Mouse (Mus musculus) liver, embryonic 12.5 days (tissue): ENCODE measurements around the gene Fpr2. TPM values are rescaled to one million over a fixed set of nuclear protein-coding genes. Genes with fewer than 3 reads are reported as not detected.
A peak's percentile ranks its signal among the peaks of the same experiment; 100 is the strongest.
"Not testable (repeated sequence)": the region's sequence is repeated elsewhere in the genome, so short reads cannot be mapped to it uniquely, and the experiment has no call there.

Experiments
- ATAC-seq: fragments of 200-750 bp; cut with Nextera tagmentation; 2 replicates; pipeline ENCODE4 v1.8.0; 2017; ENCODE audit warnings: moderate number of reproducible peaks, mild to moderate bottlenecking, moderate library complexity
- H3K27ac ChIP-seq: fragments of 300-500 bp; sonication (generic); 2 replicates; pipeline ENCODE4 v1.5.1; 2016; ENCODE audit warnings: mild to moderate bottlenecking
- H3K27me3 ChIP-seq: fragments of 300-500 bp; sonication (generic); replicated peaks from 2 replicates; pipeline ENCODE4 v1.6.1; 2016; ENCODE audit warnings: mild to moderate bottlenecking, moderate library complexity
- H3K36me3 ChIP-seq: fragments of 300-500 bp; sonication (generic); 2 replicates; pipeline ENCODE4 v1.6.1; 2016; ENCODE audit warnings: mild to moderate bottlenecking, moderate library complexity
- H3K4me1 ChIP-seq: fragments of 300-500 bp; sonication (generic); 2 replicates; pipeline ENCODE4 v1.6.1; 2016
- H3K4me2 ChIP-seq: fragments of 300-500 bp; sonication (generic); 2 replicates; pipeline ENCODE4 v1.6.1; 2016; ENCODE audit warnings: mild to moderate bottlenecking, moderate library complexity
- H3K4me3 ChIP-seq: fragments of 300-500 bp; sonication (generic); 2 replicates; pipeline ENCODE4 v1.5.1; 2016; ENCODE audit warnings: mild to moderate bottlenecking, moderate library complexity
- H3K9ac ChIP-seq: fragments of 300-500 bp; sonication (generic); 2 replicates; pipeline ENCODE4 v1.6.1; 2016; ENCODE audit warnings: mild to moderate bottlenecking, moderate library complexity
- H3K9me3 ChIP-seq: fragments of 300-500 bp; sonication (generic); replicated peaks from 2 replicates; pipeline ENCODE4 v1.6.1; 2016; ENCODE audit warnings: mild to moderate bottlenecking, moderate library complexity
- WGBS: fragments of 180-500 bp; shearing (Covaris S2); methylation state at CpG from one replicate; pipeline ENCODE4 v1.1.7; 2016; ENCODE audit not compliant: insufficient replicate concordance; 5-methylcytosine and 5-hydroxymethylcytosine counted together
- polyA plus RNA-seq: library from polyadenylated mRNA; unstranded; fragments of >200 nt; fragmentation: Nextera tagmentation; extraction: Ambion mirVana; gene quantifications from 2 replicates; pipeline ENCODE4 v1.2.1, GENCODE M21; 2016

The Fpr2 gene
- polyA plus RNA-seq, 1 experiment from 2014 or later: 0.32 TPM

- WGBS: 4% methylated on average over 4 of the region's 4 CpGs
- H3K9me3 ChIP-seq: no peaks in the 10 kb centered on the region
- no peak for ATAC-seq
- no peak overlapping the region for H3K4me3 ChIP-seq
- no peak overlapping the region for H3K27ac ChIP-seq
- H3K9ac ChIP-seq: no peak overlapping the region
- no peaks in the 10 kb centered on the region for H3K27me3 ChIP-seq
- H3K4me1 ChIP-seq: no peaks in the 10 kb centered on the region
- no peaks in the 10 kb centered on the region for H3K36me3 ChIP-seq
- H3K4me2 ChIP-seq: no peak overlapping the region
These were observed 8.4 kb downstream of the Fpr2 start for GRCm38 (mm10) chr17:17896039-17896438.

GRCm38 (mm10) chr17:17899268-17899667, 11.6 kb downstream of the Fpr2 start:
- Histone ChIP-seq H3K9me3 (no peaks in the 10 kb centered on the region), H3K27me3 (no peaks in the 10 kb centered on the region), H3K4me2 (no peak overlapping the region), H3K4me1 (no peaks in the 10 kb centered on the region), H3K4me3 (no peak overlapping the region), H3K36me3 (no peaks in the 10 kb centered on the region), H3K27ac (no peak overlapping the region), H3K9ac (no peak overlapping the region)
- WGBS: 48% methylated on average over 2 of the region's 2 CpGs
- no peak for ATAC-seq

GRCm38 (mm10) chr17:17900768-17901167, 13.1 kb downstream of the Fpr2 start:
- Histone ChIP-seq H3K4me1 (no peaks in the 10 kb centered on the region), H3K27me3 (no peaks in the 10 kb centered on the region), H3K9me3 (no peaks in the 10 kb centered on the region), H3K9ac (no peak overlapping the region), H3K36me3 (no peaks in the 10 kb centered on the region), H3K4me2 (no peak overlapping the region), H3K4me3 (no peak overlapping the region), H3K27ac (no peak overlapping the region)
- WGBS: 59% methylated on average over 1 of the region's 1 CpGs
- ATAC-seq: no peak

GRCm38 (mm10) chr17:17909636-17910421, 22.2 kb downstream of the Fpr2 start:
- peaks cover 16% of the 10 kb centered on the region for H3K27me3 ChIP-seq
- H3K4me2 ChIP-seq: peak overlapping the region; percentile 59
- H3K36me3 ChIP-seq: no peaks in the 10 kb centered on the region
- no peak overlapping the region for H3K27ac ChIP-seq
- ATAC-seq: peak; percentile 90
- 12% methylated on average over 51 of the region's 51 CpGs for WGBS
- no peaks in the 10 kb centered on the region for H3K9me3 ChIP-seq
- peak overlapping the region; percentile 42 for H3K4me3 ChIP-seq
- H3K9ac ChIP-seq: peak overlapping the region; percentile 27; the same call in 1 of the 2 replicates
- no peaks in the 10 kb centered on the region for H3K4me1 ChIP-seq

DNA sequence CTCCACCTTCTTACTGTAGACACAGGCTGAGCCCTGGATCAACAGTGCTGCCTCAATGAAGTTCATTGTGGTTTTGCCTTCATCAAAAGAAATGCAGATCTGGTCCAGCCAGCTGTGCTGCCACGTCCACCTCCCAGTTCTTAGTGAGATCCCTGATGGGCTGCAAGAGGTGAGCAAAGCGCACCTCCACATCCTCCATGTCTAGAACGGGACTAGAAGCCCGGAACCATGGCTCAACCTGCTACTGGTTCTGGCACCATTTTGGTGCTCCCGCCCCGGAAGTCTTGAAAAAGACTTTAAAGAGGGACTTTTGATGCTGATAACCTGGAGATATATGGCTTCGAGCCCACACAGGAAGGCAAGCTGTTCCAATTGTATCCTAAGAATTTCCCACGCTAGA, 25.0 kb downstream of the Fpr2 start:
- H3K4me2 ChIP-seq, H3K4me3 ChIP-seq, H3K9ac ChIP-seq, H3K36me3 ChIP-seq, ATAC-seq, H3K4me1 ChIP-seq, H3K9me3 ChIP-seq, H3K27ac ChIP-seq: not testable (repeated sequence)
- 70% methylated on average over 8 of the region's 8 CpGs for WGBS
- peaks cover 16% of the 10 kb centered on the region for H3K27me3 ChIP-seq

DNA sequence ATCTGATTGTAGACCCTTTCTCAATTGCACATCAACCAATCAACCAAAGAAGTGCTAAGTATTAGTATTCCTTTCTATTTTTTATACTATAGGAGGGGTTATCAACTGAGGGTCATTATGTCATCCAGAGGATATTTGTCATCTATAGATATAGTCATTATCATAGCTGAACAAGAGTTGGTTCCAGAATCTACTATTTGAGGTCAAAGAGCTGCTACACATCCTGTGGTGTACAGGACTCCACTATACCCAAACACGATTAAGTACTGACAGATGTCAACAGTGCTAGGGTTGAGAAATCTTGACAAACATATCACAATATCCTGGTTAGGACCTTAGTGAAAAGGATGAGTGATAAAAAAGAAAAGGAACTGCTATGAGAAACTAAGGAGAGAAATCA, 29.8 kb downstream of the Fpr2 start:
- 64% methylated on average over 1 of the region's 1 CpGs for WGBS
- Histone ChIP-seq H3K4me2 (no peak overlapping the region), H3K4me1 (no peaks in the 10 kb centered on the region), H3K27me3 (no peaks in the 10 kb centered on the region), H3K36me3 (no peaks in the 10 kb centered on the region), H3K27ac (no peak overlapping the region), H3K9me3 (no peaks in the 10 kb centered on the region), H3K9ac (no peak overlapping the region), H3K4me3 (no peak overlapping the region)
- no peak for ATAC-seq

- Histone ChIP-seq H3K9ac (no peak overlapping the region), H3K4me2 (no peak overlapping the region), H3K27ac (no peak overlapping the region), H3K9me3 (no peaks in the 10 kb centered on the region), H3K4me1 (no peaks in the 10 kb centered on the region), H3K27me3 (no peaks in the 10 kb centered on the region), H3K36me3 (no peaks in the 10 kb centered on the region), H3K4me3 (no peak overlapping the region)
- ATAC-seq: no peak
These were observed 30.2 kb downstream of the Fpr2 start for GRCm38 (mm10) chr17:17917782-17918181.

Other genes with a start within 250 kb of the Fpr2 start
- not detected in 2 replicates for gene Vmn2r90, start 184.1 kb upstream of the Fpr2 start, polyA plus RNA-seq
- 5.6 and 6.4 TPM in 2 replicates for gene Spaca6, start 60.7 kb upstream of the Fpr2 start, polyA plus RNA-seq
- gene Has1, start 32.6 kb upstream of the Fpr2 start, polyA plus RNA-seq: 0.13 and 0.14 TPM in 2 replicates
- 0.61 and 0.92 TPM in 2 replicates for gene Fpr1, start 3.9 kb upstream of the Fpr2 start, polyA plus RNA-seq
- gene Fpr3, start within 50 bp of the Fpr2 start, polyA plus RNA-seq: not detected in 2 replicates
- not detected in 2 replicates for gene Fpr-rs4, start 133.9 kb downstream of the Fpr2 start, polyA plus RNA-seq
- gene Vmn2r124, start 161.6 kb downstream of the Fpr2 start, polyA plus RNA-seq: not detected in 2 replicates
- not detected in 2 replicates for gene Vmn2r91, start 197.2 kb downstream of the Fpr2 start, polyA plus RNA-seq